Mouse (Mus musculus): ENCODE data around the gene Sox5. TPM values are rescaled to one million over a fixed set of nuclear protein-coding genes. Genes with fewer than 3 reads are reported as not detected.

Gene Sox5
- polyA plus RNA-seq, 1 experiment from 2014 or later: 29.7 TPM

- no peak overlapping the region for H3K4me3 ChIP-seq (replicated peaks; ENCODE audit: low read depth, low read length)
- 0 out of 2 replicates have a peak overlapping the region, but pooled peaks have one; percentile 20 for H3K9ac ChIP-seq (replicated peaks; ENCODE audit: low read length)
- no peak overlapping the region for H3K27ac ChIP-seq (replicated peaks; ENCODE audit: low read depth, low read length)
- ATAC-seq (ENCODE audit: low FRiP score, low TSS enrichment): no peak
- peaks cover 4% of the 10 kb centered on the region; the same call in 1 of the 2 replicates for H3K27me3 ChIP-seq (ENCODE audit: control insufficient read depth, insufficient read depth, low read length)
- peaks cover 5% of the 10 kb centered on the region for H3K9me3 ChIP-seq (ENCODE audit: control insufficient read depth, low read length)
- peak overlapping the region; percentile 37; the same call in 1 of the 2 replicates for H3K4me2 ChIP-seq (ENCODE audit: low read length)
- no peaks in the 10 kb centered on the region for H3K36me3 ChIP-seq (ENCODE audit: control insufficient read depth, insufficient read depth, low read length)
- peak; percentile 46 for DNase-seq
- 6% methylated on average over 14 of the region's 14 CpGs for WGBS
- H3K4me1 ChIP-seq (ENCODE audit: control insufficient read depth, insufficient read depth, low read length): peaks cover 10% of the 10 kb centered on the region; the same call in 1 of the 2 replicates
These were observed 444.3 kb downstream of the Sox5 start for GRCm38 (mm10) chr6:144337436-144337969.

DNA sequence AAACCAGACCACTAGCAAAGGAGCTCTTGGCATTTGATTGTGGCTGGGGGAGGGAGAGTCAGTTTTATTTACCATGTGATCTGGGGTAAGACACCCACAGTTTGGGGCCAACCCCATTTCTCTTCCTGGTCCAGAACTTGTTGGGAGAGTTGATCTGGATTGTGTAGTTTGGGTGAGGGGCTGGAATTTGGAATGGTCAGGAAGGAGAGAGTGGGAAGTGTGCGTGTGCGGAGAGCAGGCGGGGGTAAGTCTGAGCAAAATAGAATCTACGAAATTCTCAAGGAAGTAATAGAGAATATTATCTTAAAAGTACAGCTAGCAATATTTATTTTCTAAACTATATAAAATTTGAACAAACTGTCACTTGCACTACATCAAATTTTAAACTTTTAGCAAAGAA lies 445.0 kb downstream of the Sox5 start:
- WGBS: 90% methylated on average over 4 of the region's 4 CpGs
- no peak for ATAC-seq (ENCODE audit: low FRiP score, low TSS enrichment)

GRCm38 (mm10) chr6:144333146-144333545 lies 448.6 kb downstream of the Sox5 start:
- Histone ChIP-seq H3K36me3 (ENCODE audit: control insufficient read depth, insufficient read depth, low read length) (no peaks in the 10 kb centered on the region), H3K27me3 (ENCODE audit: control insufficient read depth, insufficient read depth, low read length) (peaks cover 4% of the 10 kb centered on the region; the same call in 1 of the 2 replicates), H3K4me2 (ENCODE audit: low read length) (no peak overlapping the region), H3K27ac (replicated peaks; ENCODE audit: low read depth, low read length) (no peak overlapping the region), H3K9ac (replicated peaks; ENCODE audit: low read length) (no peak overlapping the region), H3K9me3 (ENCODE audit: control insufficient read depth, low read length) (no peaks in the 10 kb centered on the region), H3K4me3 (replicated peaks; ENCODE audit: low read depth, low read length) (no peak overlapping the region), H3K4me1 (ENCODE audit: control insufficient read depth, insufficient read depth, low read length) (peaks cover 10% of the 10 kb centered on the region; the same call in 1 of the 2 replicates)
- no peak for DNase-seq
- WGBS: 90% methylated on average over 4 of the region's 4 CpGs
- no peak for ATAC-seq (ENCODE audit: low FRiP score, low TSS enrichment)

More for the DNA sequence above, 445.0 kb downstream of the Sox5 start:
- H3K27me3 ChIP-seq (ENCODE audit: control insufficient read depth, insufficient read depth, low read length): peaks cover 4% of the 10 kb centered on the region; the same call in 1 of the 2 replicates
- H3K27ac ChIP-seq (replicated peaks; ENCODE audit: low read depth, low read length): no peak overlapping the region
- peaks cover 5% of the 10 kb centered on the region for H3K9me3 ChIP-seq (ENCODE audit: control insufficient read depth, low read length)
- H3K4me1 ChIP-seq (ENCODE audit: control insufficient read depth, insufficient read depth, low read length): peaks cover 10% of the 10 kb centered on the region; the same call in 1 of the 2 replicates
- DNase-seq: no peak
- no peak overlapping the region for H3K4me2 ChIP-seq (ENCODE audit: low read length)
- no peak overlapping the region for H3K4me3 ChIP-seq (replicated peaks; ENCODE audit: low read depth, low read length)
- no peaks in the 10 kb centered on the region for H3K36me3 ChIP-seq (ENCODE audit: control insufficient read depth, insufficient read depth, low read length)
- H3K9ac ChIP-seq (replicated peaks; ENCODE audit: low read length): no peak overlapping the region

- Histone ChIP-seq H3K9ac (replicated peaks; ENCODE audit: low read length) (no peak overlapping the region), H3K4me3 (replicated peaks; ENCODE audit: low read depth, low read length) (no peak overlapping the region), H3K4me1 (ENCODE audit: control insufficient read depth, insufficient read depth, low read length) (peaks cover under 1% of the 10 kb centered on the region; the same call in 1 of the 2 replicates), H3K9me3 (ENCODE audit: control insufficient read depth, low read length) (no peaks in the 10 kb centered on the region), H3K36me3 (ENCODE audit: control insufficient read depth, insufficient read depth, low read length) (no peaks in the 10 kb centered on the region), H3K27ac (replicated peaks; ENCODE audit: low read depth, low read length) (no peak overlapping the region), H3K4me2 (ENCODE audit: low read length) (no peak overlapping the region), H3K27me3 (ENCODE audit: control insufficient read depth, insufficient read depth, low read length) (peaks cover 4% of the 10 kb centered on the region; the same call in 1 of the 2 replicates)
- ATAC-seq (ENCODE audit: low FRiP score, low TSS enrichment): no peak
- DNase-seq: no peak
- 86% methylated on average over 4 of the region's 4 CpGs for WGBS
These were observed 449.8 kb downstream of the Sox5 start for GRCm38 (mm10) chr6:144332027-144332426.

DNA sequence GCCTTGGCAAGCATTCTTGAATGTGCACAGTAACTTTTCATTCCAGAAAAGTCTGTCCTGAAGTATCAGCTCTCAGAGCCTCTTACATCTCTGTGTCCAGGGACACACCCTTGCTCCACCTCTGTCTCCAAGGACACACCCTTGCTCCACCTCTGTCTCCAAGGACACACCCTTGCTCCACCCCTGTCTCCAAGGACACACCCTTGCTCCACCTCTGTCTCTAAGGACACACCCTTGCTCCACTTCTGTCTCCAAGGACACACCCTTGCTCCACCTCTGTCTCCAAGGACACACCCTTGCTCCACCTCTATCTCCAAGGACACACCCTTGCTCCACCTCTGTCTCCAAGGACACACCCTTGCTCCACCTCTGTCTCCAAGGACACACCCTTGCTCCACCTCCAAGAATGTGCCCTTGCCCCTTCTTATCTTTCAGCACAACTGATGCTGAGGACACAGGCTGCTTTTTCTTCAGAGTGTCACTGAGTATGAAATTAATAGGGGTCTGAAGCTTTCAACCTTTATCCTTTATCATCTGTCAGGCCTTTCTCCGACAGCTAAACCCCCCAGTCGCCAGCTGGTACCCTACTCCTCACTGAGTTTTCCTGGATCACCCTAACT lies 452.4 kb downstream of the Sox5 start:
- Histone ChIP-seq H3K27me3 (ENCODE audit: control insufficient read depth, insufficient read depth, low read length) (no peaks in the 10 kb centered on the region), H3K36me3 (ENCODE audit: control insufficient read depth, insufficient read depth, low read length) (no peaks in the 10 kb centered on the region), H3K9me3 (ENCODE audit: control insufficient read depth, low read length) (no peaks in the 10 kb centered on the region), H3K27ac (replicated peaks; ENCODE audit: low read depth, low read length) (no peak overlapping the region), H3K4me1 (ENCODE audit: control insufficient read depth, insufficient read depth, low read length) (no peaks in the 10 kb centered on the region), H3K4me3 (replicated peaks; ENCODE audit: low read depth, low read length) (no peak overlapping the region), H3K9ac (replicated peaks; ENCODE audit: low read length) (no peak overlapping the region), H3K4me2 (ENCODE audit: low read length) (no peak overlapping the region)
- 77% methylated on average over 2 of the region's 2 CpGs for WGBS
- DNase-seq (no peak), ATAC-seq (ENCODE audit: low FRiP score, low TSS enrichment) (no peak)

DNA sequence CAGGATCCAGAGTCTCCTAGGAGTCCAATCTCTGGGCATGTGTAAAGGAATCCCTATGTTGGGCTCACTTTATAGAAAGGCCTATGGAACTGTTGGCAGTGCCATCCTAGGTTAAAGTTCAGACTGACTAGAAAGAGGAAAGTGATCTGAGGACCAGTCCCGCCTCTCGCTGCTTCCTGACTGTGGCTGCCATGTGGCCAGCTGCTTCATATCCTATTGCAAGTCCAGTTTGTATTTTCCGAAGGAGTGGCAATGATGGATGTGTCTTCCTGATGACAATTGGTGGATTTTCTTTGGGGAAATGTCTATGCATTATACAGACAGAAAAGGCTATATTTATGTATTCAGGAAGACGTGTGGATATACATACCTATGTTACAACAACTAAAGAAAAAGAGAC lies 453.0 kb downstream of the Sox5 start:
- H3K9me3 ChIP-seq (ENCODE audit: control insufficient read depth, low read length): no peaks in the 10 kb centered on the region
- no peak overlapping the region for H3K4me2 ChIP-seq (ENCODE audit: low read length)
- H3K27ac ChIP-seq (replicated peaks; ENCODE audit: low read depth, low read length): no peak overlapping the region
- no peak for ATAC-seq (ENCODE audit: low FRiP score, low TSS enrichment)
- no peak for DNase-seq
- H3K36me3 ChIP-seq (ENCODE audit: control insufficient read depth, insufficient read depth, low read length): no peaks in the 10 kb centered on the region
- no peaks in the 10 kb centered on the region for H3K4me1 ChIP-seq (ENCODE audit: control insufficient read depth, insufficient read depth, low read length)
- WGBS: 94% methylated on average over 4 of the region's 4 CpGs
- no peaks in the 10 kb centered on the region for H3K27me3 ChIP-seq (ENCODE audit: control insufficient read depth, insufficient read depth, low read length)
- H3K4me3 ChIP-seq (replicated peaks; ENCODE audit: low read depth, low read length): no peak overlapping the region
- no peak overlapping the region for H3K9ac ChIP-seq (replicated peaks; ENCODE audit: low read length)

DNA sequence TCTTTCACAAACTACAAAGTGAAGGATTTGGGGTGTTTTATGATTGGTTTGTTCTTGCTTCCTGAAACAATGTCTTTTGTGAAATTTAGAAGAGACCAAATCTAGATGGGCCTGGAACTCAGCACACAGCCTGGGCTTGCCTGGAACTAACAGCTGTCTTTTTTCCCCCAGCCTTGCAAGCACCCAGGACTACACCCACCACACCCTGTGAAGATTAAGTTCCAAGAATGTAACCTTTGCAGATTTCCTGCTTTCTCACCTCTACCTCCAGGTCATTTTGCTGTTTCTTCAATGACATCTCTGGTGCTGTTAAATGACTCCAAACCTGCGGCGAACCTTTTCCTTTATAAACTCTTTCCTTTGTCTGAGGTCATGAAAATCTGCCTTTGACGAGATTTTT lies 455.0 kb downstream of the Sox5 start:
- no peaks in the 10 kb centered on the region for H3K27me3 ChIP-seq (ENCODE audit: control insufficient read depth, insufficient read depth, low read length)
- ATAC-seq (ENCODE audit: low FRiP score, low TSS enrichment): no peak
- no peaks in the 10 kb centered on the region for H3K36me3 ChIP-seq (ENCODE audit: control insufficient read depth, insufficient read depth, low read length)
- DNase-seq: no peak
- H3K4me3 ChIP-seq (replicated peaks; ENCODE audit: low read depth, low read length): no peak overlapping the region
- whole genome bisulfite sequencing: 88% methylated on average over 3 of the region's 3 CpGs
- H3K9ac ChIP-seq (replicated peaks; ENCODE audit: low read length): no peak overlapping the region
- H3K9me3 ChIP-seq (ENCODE audit: control insufficient read depth, low read length): no peaks in the 10 kb centered on the region
- H3K4me1 ChIP-seq (ENCODE audit: control insufficient read depth, insufficient read depth, low read length): no peaks in the 10 kb centered on the region
- no peak overlapping the region for H3K4me2 ChIP-seq (ENCODE audit: low read length)
- no peak overlapping the region for H3K27ac ChIP-seq (replicated peaks; ENCODE audit: low read depth, low read length)

GRCm38 (mm10) chr6:144323372-144323771 lies 458.4 kb downstream of the Sox5 start:
- Histone ChIP-seq H3K4me1 (ENCODE audit: control insufficient read depth, insufficient read depth, low read length) (no peaks in the 10 kb centered on the region), H3K9me3 (ENCODE audit: control insufficient read depth, low read length) (no peaks in the 10 kb centered on the region), H3K36me3 (ENCODE audit: control insufficient read depth, insufficient read depth, low read length) (no peaks in the 10 kb centered on the region), H3K9ac (replicated peaks; ENCODE audit: low read length) (no peak overlapping the region), H3K27ac (replicated peaks; ENCODE audit: low read depth, low read length) (no peak overlapping the region), H3K4me3 (replicated peaks; ENCODE audit: low read depth, low read length) (no peak overlapping the region), H3K27me3 (ENCODE audit: control insufficient read depth, insufficient read depth, low read length) (no peaks in the 10 kb centered on the region), H3K4me2 (ENCODE audit: low read length) (no peak overlapping the region)
- DNase-seq: no peak
- no peak for ATAC-seq (ENCODE audit: low FRiP score, low TSS enrichment)
- 88% methylated on average over 4 of the region's 4 CpGs for WGBS

Data from midbrain, embryonic 14.5 days (tissue).